Mouse (Mus musculus): ENCODE measurements around the gene Aamdc.

DNA sequence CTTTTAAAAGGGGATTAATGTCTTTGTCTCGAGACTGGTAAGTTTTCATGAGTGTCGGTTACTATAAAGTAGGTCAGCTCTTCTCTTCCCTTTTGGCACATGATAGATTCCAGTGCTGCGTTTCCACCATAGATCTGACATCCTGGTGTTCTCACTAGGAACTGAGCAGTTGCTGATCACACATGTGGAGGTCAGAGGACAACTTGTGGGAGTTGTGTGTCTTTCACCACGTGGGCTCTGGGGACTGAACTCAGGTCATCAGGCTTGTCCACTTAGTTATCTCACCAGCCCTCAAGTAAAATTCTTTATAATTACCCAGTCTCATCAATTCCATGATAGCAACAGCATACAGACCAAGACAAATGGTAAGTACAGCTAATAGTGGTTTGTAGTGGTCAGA, 9.9 kb downstream of the Aamdc start:
- no peak for TF ChIP-seq CTCF (IDR thresholded peaks at IDR 0.05; ENCODE audit: control insufficient read depth, insufficient read depth, low read length)
- no peak for TF ChIP-seq POLR2A (IDR thresholded peaks at IDR 0.05; ENCODE audit: borderline replicate concordance, control insufficient read depth, low read depth, low read length)
